Mouse (Mus musculus) forebrain, embryonic 16.5 days (tissue): ENCODE results near the gene Adm2. TPM values are rescaled to one million over a fixed set of nuclear protein-coding genes. Genes with fewer than 3 reads are reported as not detected.

Source experiments
- ATAC-seq: fragments of 200-750 bp; cut with Nextera tagmentation; 2 replicates; pipeline ENCODE4 v1.8.0; 2017; ENCODE audit warnings: mild to moderate bottlenecking, moderate library complexity
- H3K27ac ChIP-seq: fragments of 300-500 bp; sonication (generic); 2 replicates; pipeline ENCODE4 v1.5.1; 2014; ENCODE audit warnings: low read length, control low read depth
- H3K27me3 ChIP-seq: fragments of 300-500 bp; sonication (generic); replicated peaks from 2 replicates; pipeline ENCODE4 v1.6.1; 2014; ENCODE audit warnings: low read length; ENCODE audit not compliant: control insufficient read depth, insufficient read depth
- H3K36me3 ChIP-seq: fragments of 300-500 bp; sonication (generic); 2 replicates; pipeline ENCODE4 v1.6.1; 2014; ENCODE audit not compliant: control insufficient read depth, insufficient read depth
- H3K4me1 ChIP-seq: fragments of 300-500 bp; sonication (generic); replicated peaks from 2 replicates; pipeline ENCODE4 v1.6.1; 2014; ENCODE audit warnings: low read length; ENCODE audit not compliant: control insufficient read depth, insufficient read depth
- H3K4me2 ChIP-seq: fragments of 300-500 bp; sonication (generic); 2 replicates; pipeline ENCODE4 v1.6.1; 2014; ENCODE audit warnings: mild to moderate bottlenecking, low read length, control low read depth
- H3K4me3 ChIP-seq: fragments of 300-500 bp; sonication (generic); replicated peaks from 2 replicates; pipeline ENCODE4 v1.5.1; 2014; ENCODE audit warnings: mild to moderate bottlenecking, low read length, control low read depth
- H3K9ac ChIP-seq: fragments of 300-500 bp; sonication (generic); replicated peaks from 2 replicates; pipeline ENCODE4 v1.6.1; 2014; ENCODE audit warnings: low read depth, low read length, control low read depth
- H3K9me3 ChIP-seq: fragments of 300-500 bp; sonication (generic); 2 replicates; pipeline ENCODE4 v1.6.1; 2016; ENCODE audit warnings: low read length; ENCODE audit not compliant: control insufficient read depth
- WGBS: fragments of 180-500 bp; shearing (Covaris S2); extraction: QIAGEN DNeasy Blood & Tissue Kit; methylation state at CpG from one replicate; pipeline ENCODE4 v1.1.7; 2014; 5-methylcytosine and 5-hydroxymethylcytosine counted together
- polyA plus RNA-seq: library from polyadenylated mRNA; unstranded; fragments of >200 nt; fragmentation: Nextera tagmentation; extraction: Ambion mirVana; gene quantifications from 2 replicates; pipeline ENCODE4 v1.2.1, GENCODE M21; 2015

Gene Adm2
- polyA plus RNA-seq: not detected in 2 replicates

GRCm38 (mm10) chr15:89322670-89323522 lies at the start of gene Adm2:
Gene Adm2, plus strand, starts transcription at chr15:89322720.
- H3K4me3 ChIP-seq: no peak within 1 kb of the TSS
- H3K9ac ChIP-seq: no peak within 1 kb of the TSS
- H3K4me1 ChIP-seq: 0 out of 2 replicates have a peak, but pooled peaks cover 2% of the 10 kb centered on the region
- H3K9me3 ChIP-seq: no peaks in the 10 kb centered on the region
- no peaks in the 10 kb centered on the region for H3K36me3 ChIP-seq
- 10% methylated on average over 26 of the region's 26 CpGs for WGBS
- ATAC-seq: no peak
- H3K27me3 ChIP-seq: 0 out of 2 replicates have a peak, but pooled peaks cover 4% of the 10 kb centered on the region
- no peak within 1 kb of the TSS for H3K27ac ChIP-seq
- H3K4me2 ChIP-seq: peak within 1 kb of the TSS; percentile 4; the same call in 1 of the 2 replicates

GRCm38 (mm10) chr15:89275497-89275896 lies 47.0 kb upstream of the Adm2 start:
- Histone ChIP-seq H3K9me3 (no peaks in the 10 kb centered on the region), H3K27me3 (no peaks in the 10 kb centered on the region), H3K4me3 (no peak overlapping the region), H3K4me2 (no peak overlapping the region), H3K27ac (no peak overlapping the region), H3K9ac (no peak overlapping the region), H3K4me1 (no peaks in the 10 kb centered on the region), H3K36me3 (peaks cover 37% of the 10 kb centered on the region)
- 82% methylated on average over 3 of the region's 3 CpGs for WGBS
- ATAC-seq: no peak

GRCm38 (mm10) chr15:89277366-89277765 lies 45.2 kb upstream of the Adm2 start:
- no peak for ATAC-seq
- no peaks in the 10 kb centered on the region for H3K27me3 ChIP-seq
- WGBS: 95% methylated on average over 4 of the region's 4 CpGs

GRCm38 (mm10) chr15:89282546-89282945 lies 40.0 kb upstream of the Adm2 start:
- Histone ChIP-seq H3K9me3 (no peaks in the 10 kb centered on the region), H3K36me3 (peaks cover 50% of the 10 kb centered on the region), H3K9ac (no peak overlapping the region), H3K4me2 (no peak overlapping the region), H3K4me1 (no peaks in the 10 kb centered on the region), H3K4me3 (no peak overlapping the region), H3K27ac (no peak overlapping the region), H3K27me3 (no peaks in the 10 kb centered on the region)
- no peak for ATAC-seq
- 81% methylated on average over 6 of the region's 6 CpGs for WGBS

More at GRCm38 (mm10) chr15:89277366-89277765, 45.2 kb upstream of the Adm2 start:
- no peak overlapping the region for H3K4me3 ChIP-seq
- no peak overlapping the region for H3K27ac ChIP-seq
- no peak overlapping the region for H3K9ac ChIP-seq
- H3K36me3 ChIP-seq: peaks cover 51% of the 10 kb centered on the region
- no peak overlapping the region for H3K4me2 ChIP-seq
- no peaks in the 10 kb centered on the region for H3K4me1 ChIP-seq
- H3K9me3 ChIP-seq: no peaks in the 10 kb centered on the region

GRCm38 (mm10) chr15:89284094-89284493 lies 38.4 kb upstream of the Adm2 start:
- H3K27me3 ChIP-seq: no peaks in the 10 kb centered on the region
- no peak overlapping the region for H3K4me2 ChIP-seq
- H3K9ac ChIP-seq: no peak overlapping the region
- no peak for ATAC-seq
- H3K4me3 ChIP-seq: no peak overlapping the region
- whole genome bisulfite sequencing: 80% methylated on average over 2 of the region's 2 CpGs
- H3K4me1 ChIP-seq: no peaks in the 10 kb centered on the region
- H3K9me3 ChIP-seq: no peaks in the 10 kb centered on the region
- peaks cover 46% of the 10 kb centered on the region for H3K36me3 ChIP-seq
- H3K27ac ChIP-seq: no peak overlapping the region

GRCm38 (mm10) chr15:89285004-89285403 lies 37.5 kb upstream of the Adm2 start:
- ATAC-seq: no peak
- Histone ChIP-seq H3K4me3 (no peak overlapping the region), H3K4me2 (no peak overlapping the region), H3K36me3 (peaks cover 46% of the 10 kb centered on the region), H3K27ac (peak overlapping the region; percentile 19; the same call in 1 of the 2 replicates), H3K9ac (no peak overlapping the region), H3K4me1 (no peaks in the 10 kb centered on the region), H3K27me3 (no peaks in the 10 kb centered on the region), H3K9me3 (no peaks in the 10 kb centered on the region)

- 96% methylated on average over 5 of the region's 5 CpGs for WGBS
- H3K27ac ChIP-seq: peak overlapping the region; percentile 19; the same call in 1 of the 2 replicates
- no peak for ATAC-seq
- no peaks in the 10 kb centered on the region for H3K4me1 ChIP-seq
- no peak overlapping the region for H3K4me2 ChIP-seq
- no peaks in the 10 kb centered on the region for H3K27me3 ChIP-seq
- H3K9ac ChIP-seq: no peak overlapping the region
- H3K9me3 ChIP-seq: no peaks in the 10 kb centered on the region
- peaks cover 47% of the 10 kb centered on the region for H3K36me3 ChIP-seq
- no peak overlapping the region for H3K4me3 ChIP-seq
Observed at GRCm38 (mm10) chr15:89285478-89285877, 37.0 kb upstream of the Adm2 start.

- WGBS: 82% methylated on average over 6 of the region's 7 CpGs
- no peak overlapping the region for H3K4me3 ChIP-seq
- no peak for ATAC-seq
Observed at GRCm38 (mm10) chr15:89286114-89286513, 36.4 kb upstream of the Adm2 start.

GRCm38 (mm10) chr15:89286582-89286981 lies 35.9 kb upstream of the Adm2 start:
- no peaks in the 10 kb centered on the region for H3K9me3 ChIP-seq
- H3K36me3 ChIP-seq: peaks cover 39% of the 10 kb centered on the region
- no peak overlapping the region for H3K4me2 ChIP-seq
- ATAC-seq: no peak
- H3K27ac ChIP-seq: no peak overlapping the region
- no peak overlapping the region for H3K9ac ChIP-seq
- H3K4me1 ChIP-seq: no peaks in the 10 kb centered on the region
- no peaks in the 10 kb centered on the region for H3K27me3 ChIP-seq
- 71% methylated on average over 5 of the region's 5 CpGs for WGBS
- H3K4me3 ChIP-seq: no peak overlapping the region

More at GRCm38 (mm10) chr15:89286114-89286513, 36.4 kb upstream of the Adm2 start:
- no peaks in the 10 kb centered on the region for H3K4me1 ChIP-seq
- H3K27me3 ChIP-seq: no peaks in the 10 kb centered on the region
- H3K36me3 ChIP-seq: peaks cover 41% of the 10 kb centered on the region
- no peak overlapping the region for H3K27ac ChIP-seq
- no peak overlapping the region for H3K4me2 ChIP-seq
- H3K9me3 ChIP-seq: no peaks in the 10 kb centered on the region
- no peak overlapping the region for H3K9ac ChIP-seq
